Mouse (Mus musculus) spleen, postnatal 4 days (tissue): ENCODE data around the gene Znrf4.

Experiments
- DNase-seq, 2 experiments: peaks; one replicate each; pipeline ENCODE4 v3.0.0; 2022; ENCODE audit warnings: low spot score in 2 of 2

Znrf4 gene

DNA sequence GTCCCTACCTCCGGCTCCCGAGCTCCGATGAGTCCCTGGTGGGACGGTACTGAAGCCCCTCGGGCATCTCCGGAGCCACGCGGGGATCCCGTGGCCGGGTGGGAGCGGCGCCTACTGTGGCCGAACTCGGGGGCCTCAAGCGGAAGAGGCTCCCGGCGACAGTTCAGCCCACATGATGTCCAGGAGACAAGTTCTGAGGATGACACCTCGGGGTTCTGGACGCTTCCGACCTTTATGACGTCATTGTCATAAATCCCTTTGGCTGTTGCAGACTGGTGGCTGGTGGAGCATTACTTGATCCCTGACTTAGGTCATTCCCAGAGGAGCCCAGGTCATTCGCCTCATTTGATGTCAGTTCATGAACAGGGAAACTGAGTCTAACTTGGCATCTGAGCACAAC, at the start of gene Znrf4:
Znrf4 (minus strand) TSS at position 122 of the 400 bp plus-strand sequence.
- DNase-seq, result no peak

DNA sequence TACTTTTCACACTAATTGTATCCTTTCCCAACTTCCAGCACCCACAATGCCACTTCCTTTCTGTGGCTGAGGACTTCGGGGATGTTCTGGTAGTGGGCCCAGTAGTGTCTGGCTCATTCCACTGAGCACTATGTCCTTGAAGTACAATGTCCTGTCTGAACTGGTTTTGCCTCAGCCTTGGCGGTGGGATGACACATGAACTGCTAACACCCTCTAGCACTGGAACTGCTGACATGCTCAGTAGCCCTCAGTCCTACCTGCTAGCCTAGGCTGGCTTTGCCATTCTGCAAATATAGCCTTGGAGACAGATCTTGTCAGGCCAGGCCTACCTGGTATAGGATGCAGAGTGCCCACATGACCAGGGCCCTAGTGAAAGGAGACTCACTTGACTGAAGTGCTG, 49.6 kb upstream of the Znrf4 start:
- no peak for DNase-seq

DNA sequence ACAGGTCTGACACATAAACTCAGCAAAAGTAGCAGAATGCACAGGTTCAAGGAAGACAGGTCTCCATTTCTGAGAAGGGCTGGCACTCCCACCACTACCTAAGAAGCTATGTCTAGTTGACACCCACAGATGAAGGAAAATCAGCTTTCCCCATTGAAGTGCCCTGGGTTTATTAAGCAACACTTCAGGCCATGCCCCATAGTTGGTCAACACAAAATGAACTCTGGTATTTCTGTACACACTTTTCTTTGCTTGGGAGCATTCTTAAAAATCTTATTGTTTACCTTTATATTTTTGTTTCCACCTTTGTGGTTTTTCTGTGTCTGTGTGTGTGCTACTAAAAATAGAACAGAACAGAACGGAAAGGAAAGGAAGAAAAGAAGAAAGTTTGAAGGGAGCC, 47.9 kb upstream of the Znrf4 start:
- no peak for DNase-seq

DNA sequence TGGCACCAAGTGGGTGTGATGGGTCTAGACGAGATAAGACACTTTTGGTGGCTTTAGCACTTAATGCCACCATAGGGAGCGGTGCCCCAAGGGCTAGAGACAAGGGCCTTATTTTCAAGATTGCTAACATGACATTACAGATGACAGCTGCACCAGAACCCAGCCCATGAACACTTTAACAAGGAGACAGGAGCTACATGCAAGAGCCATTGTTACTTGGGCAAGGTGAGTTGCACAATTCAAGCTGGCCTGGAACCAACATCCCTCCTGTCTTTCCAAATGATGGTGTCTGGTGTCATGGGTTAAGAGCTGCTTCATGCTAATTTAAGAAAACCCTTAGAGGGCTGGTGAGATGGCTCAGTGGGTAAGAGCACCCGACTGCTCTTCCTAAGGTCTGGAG, 47.2 kb upstream of the Znrf4 start:
- DNase-seq, result no peak

DNA sequence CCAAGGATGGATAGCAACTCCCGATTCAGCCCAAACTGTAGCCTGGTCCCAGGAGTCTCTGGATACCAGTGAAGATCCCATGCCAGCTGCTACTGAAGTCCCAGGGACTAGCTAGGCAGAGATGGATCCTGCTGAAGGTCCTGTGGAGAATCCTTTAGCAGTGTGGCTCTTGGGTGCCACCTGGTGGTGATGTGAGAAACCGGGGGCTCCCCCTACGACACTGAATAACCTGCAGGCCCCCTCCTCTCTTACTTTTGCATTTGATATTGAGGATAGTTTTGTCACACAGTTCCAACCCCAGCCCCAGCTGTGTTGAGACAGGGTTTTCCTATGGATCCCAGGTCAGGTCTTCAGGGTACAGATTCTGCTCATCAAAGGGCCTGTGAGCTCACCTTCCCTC, 46.2 kb upstream of the Znrf4 start:
- peak; percentile 56 to 87 for DNase-seq

DNA sequence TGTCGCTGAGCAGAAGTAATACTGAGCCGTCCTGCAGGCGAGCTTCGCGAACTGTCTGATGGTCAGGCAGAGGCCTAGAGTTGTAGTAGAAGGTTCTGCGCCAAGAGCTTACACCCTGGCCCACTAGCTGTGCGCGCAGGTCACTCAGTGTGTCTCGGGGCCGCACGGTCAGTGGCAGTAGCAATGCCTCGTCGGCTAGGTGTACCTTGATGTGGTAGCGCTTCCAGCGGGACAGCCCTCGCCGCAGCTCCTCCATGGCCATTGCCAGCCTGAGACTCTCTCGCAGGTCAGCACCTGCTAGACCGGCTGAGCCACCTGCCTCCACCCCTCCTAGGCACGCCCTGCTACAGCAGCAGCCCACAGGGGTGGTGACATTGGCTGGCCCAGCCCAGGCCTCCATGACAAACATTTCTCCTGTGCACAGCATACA, 41.9 kb upstream of the Znrf4 start, which contains the start of gene Gm20219:
Gm20219 (minus strand) TSS at position 266 of the 430 bp plus-strand sequence.
- no peak for DNase-seq

DNA sequence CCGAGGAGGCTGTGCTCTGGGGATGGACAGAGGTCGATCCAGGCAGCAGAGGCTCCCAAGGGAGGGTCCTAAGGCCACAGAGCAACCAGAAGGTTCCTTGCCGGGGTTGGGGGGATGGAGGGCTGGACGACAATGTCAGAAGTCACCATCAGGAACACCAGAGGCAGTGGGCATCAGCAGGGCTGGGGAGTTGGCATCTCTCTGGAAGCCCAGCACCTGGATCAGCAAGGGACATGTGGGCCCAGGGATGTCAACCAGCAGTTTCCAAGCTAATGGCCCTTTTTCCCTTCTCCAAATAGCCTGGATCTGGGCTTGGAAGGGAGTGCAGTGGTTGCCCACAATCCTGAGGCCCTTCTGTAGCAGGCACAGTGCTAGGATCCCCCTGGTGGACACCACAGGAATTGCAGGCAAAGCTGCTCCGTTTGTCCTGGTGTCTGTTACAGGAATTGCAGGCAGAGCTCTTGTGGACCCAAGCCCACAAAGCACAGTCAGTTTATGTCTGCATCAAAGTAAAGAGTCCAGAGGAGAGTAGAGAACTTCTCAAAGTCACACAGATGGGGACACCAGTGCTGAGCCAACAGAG, 40.6 kb upstream of the Znrf4 start:
- DNase-seq, result peak; percentile 72 to 89

DNA sequence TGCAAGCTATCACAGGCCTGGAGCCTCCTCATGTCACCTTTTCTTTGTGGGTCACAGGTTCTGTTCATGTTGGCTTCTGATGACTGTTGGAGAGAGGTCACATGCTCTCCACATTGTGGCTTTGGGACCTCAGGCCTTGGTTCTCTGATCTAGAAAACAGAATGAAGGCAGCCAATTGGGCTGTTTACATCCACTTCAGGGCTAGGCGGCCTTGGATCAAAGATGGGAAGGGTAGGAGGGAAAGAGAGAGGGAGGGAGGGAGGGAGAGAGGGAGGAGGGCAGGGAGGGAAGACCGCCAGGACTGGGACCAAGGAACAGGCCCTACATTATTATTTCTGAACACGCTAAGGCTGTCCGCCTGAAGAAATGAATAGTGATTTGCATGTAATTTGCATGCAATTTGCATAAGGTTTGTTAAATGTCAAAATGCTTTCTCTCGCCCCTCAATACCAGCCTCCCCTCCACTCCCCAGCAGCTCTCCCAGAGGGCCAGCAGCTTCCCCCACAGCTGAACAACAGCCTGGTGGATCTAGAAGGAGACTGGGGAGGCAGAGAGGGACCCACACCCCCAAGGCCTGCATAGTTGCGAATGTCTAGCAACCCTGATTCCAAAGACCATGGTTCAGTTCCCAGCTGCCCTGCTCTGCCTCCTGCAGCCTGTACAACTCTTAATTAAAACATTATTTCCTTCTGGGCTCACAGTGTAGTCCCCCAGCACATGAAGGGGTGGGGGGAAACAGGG, 39.8 kb upstream of the Znrf4 start:
- no peak for DNase-seq

DNA sequence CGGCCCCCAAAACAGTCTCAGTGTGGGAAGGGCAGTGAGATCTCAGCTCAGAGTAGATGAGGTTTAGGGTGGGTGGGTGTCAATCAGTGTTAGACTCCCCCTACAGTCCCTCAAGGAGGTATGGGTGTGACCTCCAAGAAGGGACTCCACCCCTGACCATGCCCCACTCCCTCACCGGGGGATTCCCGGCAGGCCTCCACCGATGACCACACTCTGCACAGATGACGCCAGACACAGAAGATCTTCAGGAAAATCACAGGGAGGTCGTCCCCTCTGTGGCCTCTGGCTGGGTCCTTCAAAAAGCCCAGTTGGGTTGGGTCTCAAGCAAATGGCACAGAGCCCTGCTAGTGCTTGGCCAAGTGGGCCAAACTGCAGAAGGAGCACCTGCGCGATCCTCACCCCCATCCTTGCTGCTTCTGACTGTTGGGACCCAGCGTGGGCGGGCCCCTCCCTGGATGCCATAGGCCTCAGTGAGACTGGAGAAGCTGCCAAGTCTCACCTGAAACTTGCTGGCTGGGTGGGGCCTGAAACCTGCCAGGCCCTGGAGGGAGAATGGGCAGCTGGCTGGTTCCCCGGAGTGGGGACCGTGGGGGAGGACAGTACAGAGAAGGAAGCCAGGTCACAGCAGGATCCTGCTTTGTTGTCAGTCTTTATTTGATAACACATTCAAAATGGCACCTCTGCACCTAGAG, 38.7 kb upstream of the Znrf4 start:
- no peak for DNase-seq

DNA sequence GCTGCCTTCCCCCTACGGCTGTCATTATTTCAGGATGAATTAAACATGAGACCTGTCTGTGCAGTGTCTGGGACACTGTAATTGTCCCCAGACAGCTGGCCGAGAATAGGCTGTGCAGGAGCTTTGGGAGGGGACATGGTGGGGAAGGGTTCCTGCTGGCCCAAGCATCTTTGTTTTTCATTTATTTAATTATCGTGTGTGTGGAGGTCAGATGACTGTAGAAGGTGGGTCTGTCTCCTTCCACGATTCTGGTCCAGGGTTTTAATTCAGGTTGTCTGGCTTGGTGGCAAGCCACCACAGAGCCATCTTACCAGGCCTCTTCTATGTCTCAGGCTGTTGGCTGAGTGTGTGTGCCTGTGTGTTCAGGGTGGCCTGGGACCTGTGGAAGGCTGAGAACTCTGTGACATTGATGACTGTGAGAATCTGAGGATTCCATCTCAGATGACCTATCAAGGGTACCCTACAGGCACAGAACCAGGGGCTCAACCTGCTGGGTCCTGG, 36.4 kb upstream of the Znrf4 start:
- no peak for DNase-seq

DNA sequence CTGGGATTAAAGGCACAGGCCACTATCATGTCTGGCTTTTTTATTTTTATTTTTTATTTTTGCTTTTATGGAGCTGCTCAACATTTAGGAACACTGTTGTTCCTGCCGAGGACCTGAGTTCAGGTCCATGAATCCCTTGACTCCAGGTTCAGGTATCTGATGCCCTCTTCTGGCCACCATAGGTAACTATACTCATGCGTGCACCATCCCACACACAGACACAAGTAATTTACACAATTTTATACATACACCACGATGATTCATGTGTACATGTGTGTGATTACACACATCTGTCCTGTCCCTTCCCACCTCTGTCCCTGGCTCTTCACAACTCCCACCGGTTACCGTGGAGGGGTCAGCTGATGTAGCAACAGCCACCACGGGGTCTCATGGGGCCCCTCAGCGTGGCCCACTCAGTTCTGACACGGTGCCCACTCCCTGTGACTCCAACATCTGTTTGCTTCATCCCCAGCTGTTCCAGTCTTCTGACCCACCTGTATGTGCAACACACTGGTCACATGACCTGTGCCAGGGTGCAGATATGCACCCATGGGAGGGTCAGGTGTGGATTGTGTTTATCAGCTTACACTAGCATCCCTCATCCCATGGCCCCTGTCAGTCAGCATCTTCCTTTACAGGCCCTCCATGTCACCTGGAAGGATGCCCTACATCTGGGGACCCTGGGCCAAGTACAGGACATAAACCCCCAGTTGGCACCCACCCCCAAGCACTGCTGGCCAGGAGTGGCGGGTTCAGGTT, 35.8 kb upstream of the Znrf4 start:
- DNase-seq, result peak in 1 of 2 experiments; percentile 56

DNA sequence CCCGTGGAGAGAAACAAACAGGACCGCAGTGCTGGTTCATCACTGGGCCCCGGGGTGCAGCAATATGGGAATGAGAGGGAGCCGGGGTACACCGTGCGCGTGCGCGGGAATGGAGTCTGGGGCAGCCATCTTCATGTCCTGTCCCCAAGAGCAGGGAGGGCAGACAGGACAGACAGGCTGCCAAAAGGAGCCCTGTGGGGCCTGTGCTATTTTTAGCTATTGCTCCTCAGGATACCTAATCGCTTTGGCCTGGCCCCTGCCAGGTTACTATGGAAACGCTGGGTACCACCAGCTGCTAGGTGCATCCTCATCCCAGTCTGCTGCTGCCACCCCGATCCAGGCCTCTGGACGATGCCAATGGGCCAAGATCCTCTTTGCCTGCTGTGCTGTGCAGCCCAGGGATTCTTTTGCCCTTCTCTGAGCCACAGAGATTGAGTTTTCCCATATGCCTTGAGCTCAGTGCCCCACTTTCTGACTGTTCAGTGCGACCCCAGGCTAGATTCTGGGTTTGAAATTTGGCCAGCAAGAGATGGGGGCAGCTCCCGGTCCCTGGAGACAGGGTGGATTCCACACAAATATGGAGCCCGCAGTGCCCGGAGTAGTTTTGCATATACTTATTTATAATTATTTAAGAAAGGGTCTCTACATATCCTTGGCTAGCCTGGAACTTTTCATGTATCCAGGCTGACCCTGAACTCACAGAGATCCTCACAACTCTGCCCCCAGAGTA, 35.0 kb upstream of the Znrf4 start:
- peak in 1 of 2 experiments; percentile 60 for DNase-seq

DNA sequence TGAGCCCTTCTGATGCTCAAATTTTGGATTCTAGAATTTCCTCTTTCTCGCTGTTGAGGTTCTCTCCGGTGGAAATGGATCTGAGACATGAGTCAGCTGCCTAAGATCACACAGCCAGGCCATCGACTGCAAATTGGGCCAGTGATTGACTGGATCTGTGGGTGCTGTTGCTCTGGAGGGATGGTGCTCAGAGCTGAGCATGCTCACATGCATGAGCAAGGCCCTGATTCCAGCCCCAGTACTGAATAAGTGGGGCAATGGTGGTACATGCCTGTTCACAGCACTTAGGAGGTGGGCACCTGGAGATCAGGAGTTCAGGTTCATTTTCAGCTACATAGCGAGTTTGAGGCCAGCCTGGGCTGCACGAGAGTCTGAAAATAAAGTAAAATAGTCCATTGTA, 34.3 kb upstream of the Znrf4 start:
- DNase-seq, result peak in 1 of 2 experiments; percentile 49

DNA sequence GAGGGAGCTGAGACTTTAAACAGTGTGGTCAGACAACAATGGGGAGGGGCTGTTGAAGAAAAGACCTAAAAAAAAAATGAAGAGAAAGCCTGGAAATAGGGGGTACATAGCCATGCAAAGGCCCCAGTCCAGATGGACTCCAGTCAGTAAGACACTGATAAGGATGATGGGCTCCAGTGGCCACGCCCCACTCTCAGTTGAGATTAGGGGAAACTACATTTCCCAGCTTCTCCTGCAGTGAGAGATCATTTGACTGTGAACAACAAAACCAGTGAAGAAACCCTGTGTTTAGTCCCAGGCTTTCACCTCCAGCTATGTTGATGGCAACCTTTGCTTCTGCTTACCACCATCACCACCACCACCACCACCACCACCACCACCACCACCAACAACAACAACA, 33.7 kb upstream of the Znrf4 start:
- peak in 1 of 2 experiments; percentile 48 for DNase-seq

DNA sequence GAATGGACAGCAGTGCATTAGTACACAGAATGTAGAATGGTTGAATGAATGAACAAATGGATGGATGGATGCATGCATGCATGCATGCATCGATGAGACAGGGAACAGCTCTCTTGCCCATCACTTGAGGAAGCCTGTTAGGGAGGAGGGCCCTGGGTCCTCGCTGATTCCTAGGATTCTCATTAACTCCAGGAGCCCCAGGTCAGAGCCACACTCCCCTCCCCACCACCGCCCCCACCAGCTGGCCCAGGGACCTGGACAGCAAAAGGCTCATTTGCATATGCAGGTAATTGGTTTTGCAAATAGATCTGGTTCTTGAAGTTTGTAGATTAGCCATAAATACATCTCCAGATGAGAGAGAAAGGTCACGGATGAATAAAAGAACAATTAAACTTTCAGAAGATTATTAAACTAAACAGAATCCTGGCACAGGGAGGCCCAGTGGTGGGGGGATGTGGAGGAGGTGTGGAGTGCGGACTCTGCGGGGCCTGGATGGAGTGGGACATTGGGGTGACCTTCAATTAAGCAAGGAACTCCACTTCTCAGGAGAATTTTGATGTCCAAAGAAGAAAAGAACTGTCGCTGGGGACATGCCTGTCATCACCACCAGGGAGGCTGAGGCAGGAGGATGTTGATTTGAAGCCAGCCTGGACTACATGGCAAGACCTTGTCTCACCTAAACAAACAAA, 32.6 kb upstream of the Znrf4 start:
- DNase-seq, result peak in 1 of 2 experiments; percentile 56

DNA sequence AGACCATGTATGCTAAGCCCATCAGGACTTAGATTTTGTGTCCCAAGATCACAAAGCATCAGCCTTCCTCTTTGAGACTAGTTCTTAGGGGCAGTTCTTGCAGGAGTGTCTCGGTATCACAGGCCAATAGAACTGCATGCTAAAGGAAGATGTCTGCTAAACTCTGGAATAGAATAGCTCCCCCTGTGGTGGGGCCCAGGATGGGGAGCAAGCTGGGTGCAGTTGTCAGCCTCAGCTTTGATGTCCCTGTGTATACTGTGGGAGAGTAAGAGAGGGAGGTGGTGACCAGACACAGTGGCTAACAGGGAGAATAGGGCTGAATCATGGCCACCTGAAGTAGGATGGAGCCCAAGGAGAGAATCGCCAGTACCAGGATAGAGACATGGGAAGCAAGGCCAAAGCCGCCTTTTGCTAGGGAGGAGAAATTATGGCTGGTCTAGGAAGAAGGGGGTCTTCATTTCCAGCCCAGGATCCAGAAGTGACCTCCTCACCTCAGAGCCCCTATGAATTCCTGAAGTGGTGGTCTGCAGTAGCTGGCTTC, 31.5 kb upstream of the Znrf4 start:
- DNase-seq, result peak; percentile 10 to 56

DNA sequence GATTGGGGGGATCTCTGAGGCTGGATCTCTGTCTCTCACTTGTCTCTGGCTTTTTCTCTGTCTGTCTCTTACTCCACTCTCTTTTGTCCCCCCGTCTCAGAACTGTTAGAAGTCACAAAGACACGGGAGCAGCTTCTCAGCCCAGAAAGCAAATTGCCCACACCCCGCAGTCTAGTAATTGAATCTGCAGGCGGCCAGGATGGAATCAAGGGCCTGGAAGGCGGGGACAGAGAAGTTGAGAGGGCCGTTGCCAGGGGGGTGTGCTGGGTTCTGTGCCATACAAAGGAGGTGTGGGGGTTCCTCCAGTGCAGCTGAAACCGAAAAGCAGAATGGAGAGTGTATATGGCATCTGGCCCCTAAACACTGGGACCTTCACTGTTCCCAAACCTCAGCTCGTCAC, 30.5 kb upstream of the Znrf4 start:
- DNase-seq, result no peak

DNA sequence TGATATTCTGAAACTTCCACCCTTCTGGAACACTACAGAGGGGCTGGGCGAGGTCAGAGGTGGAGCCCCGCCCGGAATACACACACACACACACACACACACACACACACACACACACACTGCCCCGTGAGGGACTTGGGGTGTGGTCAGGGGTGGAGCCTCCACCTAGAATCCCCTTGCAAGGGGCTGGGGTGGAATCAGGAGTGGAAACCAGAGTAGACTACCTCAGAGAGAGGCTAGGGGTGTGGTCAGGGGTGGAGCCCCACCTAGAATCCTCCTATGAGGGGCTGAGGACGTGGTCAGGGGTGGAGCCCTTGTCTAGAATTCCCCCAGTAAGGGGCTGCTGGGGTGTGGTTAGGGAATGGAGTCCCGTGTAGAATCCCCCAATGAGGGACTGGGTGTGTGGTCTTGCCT, 28.3 kb upstream of the Znrf4 start:
- peak in 1 of 2 experiments; percentile 54 for DNase-seq

DNA sequence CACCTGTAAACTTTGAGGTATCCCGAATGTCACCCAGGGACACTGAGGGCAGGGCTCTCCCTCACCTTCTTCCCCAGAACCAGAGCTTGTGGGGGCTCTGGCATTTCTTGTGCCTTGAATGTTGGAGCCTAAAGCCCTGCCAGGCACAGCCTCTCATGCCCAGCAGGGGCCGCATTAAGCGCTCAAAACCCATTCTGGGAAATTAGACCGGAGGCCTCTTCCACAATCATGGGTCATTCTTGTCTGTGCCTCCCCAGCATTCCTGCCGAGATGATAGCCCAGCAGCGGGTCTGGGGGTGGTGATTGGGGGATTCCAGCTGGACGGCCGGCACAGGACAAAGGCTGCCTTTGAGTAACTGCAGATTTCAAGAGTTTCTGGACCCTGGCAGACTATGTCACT, 25.7 kb upstream of the Znrf4 start:
- peak in 1 of 2 experiments; percentile 54 for DNase-seq

DNA sequence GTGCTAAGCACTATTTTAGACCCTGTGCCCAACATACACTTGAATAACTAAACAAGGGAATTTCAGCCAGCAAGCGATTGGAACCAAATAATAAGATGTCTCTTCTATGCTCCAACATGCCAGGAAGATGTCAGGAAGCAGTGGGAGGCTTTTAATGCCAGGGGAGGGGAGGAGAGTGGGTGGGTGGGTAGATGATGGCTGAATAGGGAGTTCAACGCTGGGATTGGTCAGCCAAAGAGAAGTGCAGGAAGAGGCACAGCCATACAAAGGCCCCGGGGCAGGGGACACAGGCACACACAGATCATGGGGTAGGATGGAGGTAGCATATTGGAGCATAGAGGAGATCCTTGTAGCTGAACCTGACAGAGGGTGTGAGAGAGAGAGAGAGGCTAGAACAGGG, 24.6 kb upstream of the Znrf4 start:
- DNase-seq, result no peak
